Mouse (Mus musculus) gastrocnemius, postnatal 14 days (tissue): ENCODE measurements around the gene Gmfg. TPM values are rescaled to one million over a fixed set of nuclear protein-coding genes. Genes with fewer than 3 reads are reported as not detected.

Source experiments
- DNase-seq: peaks from one replicate; pipeline ENCODE4 v3.0.0; 2021; ENCODE audit warnings: mixed read lengths
- intact Hi-C: fragments of 180-260 bp; cut with DNase I; formaldehyde crosslinking; loops from one replicate; pipeline ENCODE4 v1.15.1; 2025; ENCODE audit warnings: low total_unique reads
- long read RNA-seq, 2 experiments: library from polyadenylated mRNA; stranded (forward); transcript quantifications; one replicate each; pipeline ENCODE4 v2.0.0; 2021
- total RNA-seq, 2 experiments: library from RNA; stranded (reverse); gene quantifications; 2 replicates each; pipeline ENCODE4 v1.2.3; 2021

The Gmfg gene
- 1 to 10 TPM; 5.3 to 5.9 TPM for total RNA-seq
- long read RNA-seq, experiment 1, partial matches to known transcripts, result 0 of 3 reads
- long read RNA-seq, experiment 1, other reads (novel, unspliced or antisense), result 0 of 3 reads
- long read RNA-seq, experiment 2, partial matches to known transcripts, result 0 of 3 reads
- long read RNA-seq, experiment 2, other reads (novel, unspliced or antisense), result 0 of 3 reads

GRCm38 (mm10) chr7:28436932-28437570 is at the start of gene Gmfg:
TSS of gene Gmfg (plus strand) at chr7:28437447.
- DNase-seq, result peak; percentile 81
- intact Hi-C loops, result no loop called here

GRCm38 (mm10) chr7:28390331-28390730 is 46.9 kb upstream of the Gmfg start:
- DNase-seq, result no peak
- intact Hi-C loops, result no loop called here

GRCm38 (mm10) chr7:28392429-28393271 is 44.6 kb upstream of the Gmfg start, which contains the start of the genes Med29 and Paf1:
TSS of gene Med29 (minus strand) at chr7:28392708.
TSS of gene Paf1 (plus strand) at chr7:28392951.
- intact Hi-C loops, result no loop called here
- peak; percentile 96 for DNase-seq

GRCm38 (mm10) chr7:28393272-28393951 is 43.8 kb upstream of the Gmfg start:
- DNase-seq, result no peak
- intact Hi-C loops, result no loop called here

GRCm38 (mm10) chr7:28395425-28395824 is 41.8 kb upstream of the Gmfg start:
- intact Hi-C loops, result no loop called here
- DNase-seq, result no peak

- intact Hi-C loops, result no loop called here
- no peak for DNase-seq
Measured at GRCm38 (mm10) chr7:28398000-28398399, 39.2 kb upstream of the Gmfg start.

GRCm38 (mm10) chr7:28398696-28399340 is 38.4 kb upstream of the Gmfg start:
- intact Hi-C loops, result no loop called here
- DNase-seq, result no peak

- intact Hi-C loops, result no loop called here
Measured at GRCm38 (mm10) chr7:28401030-28401429, 36.2 kb upstream of the Gmfg start.

GRCm38 (mm10) chr7:28401942-28402341 is 35.3 kb upstream of the Gmfg start:
- intact Hi-C loops, result no loop called here
- no peak for DNase-seq

More at GRCm38 (mm10) chr7:28401030-28401429, 36.2 kb upstream of the Gmfg start:
- DNase-seq, result no peak

- intact Hi-C loops, result no loop called here
- DNase-seq, result peak; percentile 81
Measured at GRCm38 (mm10) chr7:28410841-28411475, 26.3 kb upstream of the Gmfg start.

GRCm38 (mm10) chr7:28412826-28413225 is 24.4 kb upstream of the Gmfg start:
- intact Hi-C loops, result no loop called here
- DNase-seq, result no peak

GRCm38 (mm10) chr7:28417368-28417767 is 19.9 kb upstream of the Gmfg start:
- no peak for DNase-seq
- intact Hi-C loops, result no loop called here

GRCm38 (mm10) chr7:28418096-28418670 is 19.1 kb upstream of the Gmfg start:
- intact Hi-C loops, result no loop called here
- DNase-seq, result peak; percentile 78

- DNase-seq, result no peak
- intact Hi-C loops, result no loop called here
Measured at GRCm38 (mm10) chr7:28419416-28419815, 17.8 kb upstream of the Gmfg start.

- intact Hi-C loops, result no loop called here
- no peak for DNase-seq
Measured at GRCm38 (mm10) chr7:28423018-28423417, 14.2 kb upstream of the Gmfg start.

- DNase-seq, result no peak
- intact Hi-C loops, result no loop called here
Measured at GRCm38 (mm10) chr7:28427738-28428137, 9.5 kb upstream of the Gmfg start.

- no peak for DNase-seq
- intact Hi-C loops, result no loop called here
Measured at GRCm38 (mm10) chr7:28430512-28430911, 6.7 kb upstream of the Gmfg start.

- intact Hi-C loops, result no loop called here
- DNase-seq, result no peak
Measured at GRCm38 (mm10) chr7:28432252-28432651, 5.0 kb upstream of the Gmfg start.
